In genomic region chr14:7999435-7999834, GRCm38 (mm10) we compare ENCODE assay signal across 29 mouse cellular contexts. TPM values are rescaled to one million over a fixed set of nuclear protein-coding genes. Genes with fewer than 3 reads are reported as not detected.
"Had no signal": no experiment of that assay in that cellular context is flagged by ENCODE, and none has a peak within 500 bp of the region (broad histone marks: within the 10 kb centered on the region; RNA-seq: fewer than 3 reads in every experiment).

No protein-coding gene starts in this region.

- H3K36me3 ChIP-seq: intestine, embryonic 15.5 days; kidney, embryonic 15.5 days; limb, embryonic 12.5 days; midbrain, embryonic 10.5 days; midbrain, embryonic 13.5 days had no signal

- H3K4me2 ChIP-seq: intestine, embryonic 15.5 days; kidney, embryonic 15.5 days; limb, embryonic 12.5 days; lung, embryonic 14.5 days; midbrain, embryonic 13.5 days had no signal

- ATAC-seq: intestine, embryonic 15.5 days; lung, postnatal 0 days; midbrain, embryonic 13.5 days; midbrain, embryonic 16.5 days had no signal

- H3K4me3 ChIP-seq: intestine, embryonic 15.5 days; kidney, embryonic 15.5 days; left cerebral cortex, adult 2 months; limb, embryonic 12.5 days; megakaryocyte, embryonic 14.5 days; midbrain, embryonic 10.5 days; midbrain, embryonic 13.5 days; myocyte had no signal

- H3K9ac ChIP-seq: intestine, embryonic 15.5 days; kidney, embryonic 15.5 days; limb, embryonic 12.5 days; liver, embryonic 14.5 days; liver, postnatal 0 days; lung, embryonic 14.5 days; midbrain, embryonic 13.5 days had no signal

- H3K27ac ChIP-seq: intestine, embryonic 15.5 days; kidney, embryonic 15.5 days; left cerebral cortex, adult 2 months; limb, embryonic 12.5 days; liver, embryonic 14.5 days; midbrain, embryonic 10.5 days; midbrain, embryonic 13.5 days had no signal

- H3K9me3 ChIP-seq: intestine, embryonic 15.5 days; kidney, embryonic 15.5 days; limb, embryonic 12.5 days; megakaryocyte, embryonic 14.5 days; midbrain, embryonic 10.5 days; midbrain, embryonic 13.5 days had no signal

- DNase-seq: kidney, adult 11 months; kidney, adult 8-10 months; kidney, postnatal 10 days; kidney, postnatal 36 days; layer of hippocampus, postnatal 36 days; liver; liver, postnatal 0 days; lung, embryonic 14.5 days; thymus, adult 18-20 months; thymus, postnatal 4 days had no signal

RNA-seq across cellular contexts. Expression of gene Dnase1l3, which starts 5.1 kb away (rescaled TPM):
- total RNA-seq: layer of hippocampus, adult 8-10 months; layer of hippocampus, postnatal 36 days; left cerebral cortex, postnatal 10 days; left cerebral cortex, postnatal 36 days had no signal
- polyA plus RNA-seq: limb, embryonic 12.5 days; midbrain, embryonic 10.5 days; neural tube, embryonic 11.5 days had no signal

RNA-seq across cellular contexts. Expression of gene Gm45521, which starts 42.3 kb away (rescaled TPM):
- total RNA-seq: layer of hippocampus, postnatal 36 days; left cerebral cortex, adult 2 months; left cerebral cortex, postnatal 36 days; monocyte, adult 5-6 weeks had no signal
- polyA plus RNA-seq: intestine, embryonic 15.5 days; kidney, embryonic 15.5 days; limb, embryonic 12.5 days; liver, embryonic 14.5 days; liver, postnatal 0 days; lung, embryonic 14.5 days; lung, postnatal 0 days; myocyte; neural tube, embryonic 11.5 days; neural tube, embryonic 14.5 days; small intestine, adult 2 months; spleen, adult 2 months had no signal
